Mouse (Mus musculus): ENCODE measurements around the gene Mapk14.

Gene Mapk14

DNA sequence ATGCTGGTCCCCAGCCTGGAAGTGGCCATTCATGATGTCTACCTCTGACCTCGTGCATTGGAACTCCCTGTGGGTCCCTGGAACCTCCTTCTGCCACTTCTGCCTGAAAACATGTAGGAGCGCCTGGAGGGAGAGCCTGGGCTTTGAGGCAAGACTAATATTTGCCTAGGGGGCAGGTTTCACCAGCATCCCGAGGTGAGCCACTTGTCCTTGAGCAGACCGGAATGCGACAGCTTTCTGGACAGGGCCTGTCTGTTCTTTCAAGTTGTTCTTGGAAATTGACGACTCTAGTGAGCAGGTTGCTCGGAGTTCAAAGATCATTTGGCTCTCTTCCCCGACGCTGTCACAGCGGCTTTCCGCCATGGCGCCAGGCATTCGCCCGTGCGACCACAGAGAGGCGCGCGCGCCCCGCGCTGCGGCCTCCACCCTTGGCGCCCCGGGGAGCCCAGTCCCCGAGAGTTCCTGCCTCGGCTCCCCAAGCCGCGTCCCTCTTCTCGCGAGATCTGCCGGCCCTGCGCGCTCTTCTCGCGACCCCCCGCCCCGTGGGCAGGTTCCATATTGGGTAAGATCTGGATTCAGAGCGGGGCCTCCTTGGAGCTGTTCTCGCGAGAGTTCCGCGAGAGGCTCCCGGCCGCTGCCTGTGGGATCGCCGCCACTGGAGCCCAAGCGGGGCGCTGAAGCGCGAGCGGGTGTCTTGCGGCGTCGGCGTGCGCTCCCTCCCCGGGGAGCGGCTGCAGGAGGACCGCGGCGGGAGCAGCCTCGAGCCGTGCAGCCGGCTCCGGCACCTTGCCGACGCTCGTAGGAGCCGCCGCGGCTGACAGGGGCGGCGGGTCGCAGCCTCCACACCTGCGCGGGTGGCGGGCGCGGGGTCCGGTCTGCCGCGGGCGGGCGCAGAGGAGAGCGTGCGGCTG, at the start of gene Mapk14:
Gene Mapk14 (plus strand): TSS at position 554 of the 911 bp plus-strand sequence.
- peak; percentile 100 for DNase-seq (ENCODE audit: low read depth)

DNA sequence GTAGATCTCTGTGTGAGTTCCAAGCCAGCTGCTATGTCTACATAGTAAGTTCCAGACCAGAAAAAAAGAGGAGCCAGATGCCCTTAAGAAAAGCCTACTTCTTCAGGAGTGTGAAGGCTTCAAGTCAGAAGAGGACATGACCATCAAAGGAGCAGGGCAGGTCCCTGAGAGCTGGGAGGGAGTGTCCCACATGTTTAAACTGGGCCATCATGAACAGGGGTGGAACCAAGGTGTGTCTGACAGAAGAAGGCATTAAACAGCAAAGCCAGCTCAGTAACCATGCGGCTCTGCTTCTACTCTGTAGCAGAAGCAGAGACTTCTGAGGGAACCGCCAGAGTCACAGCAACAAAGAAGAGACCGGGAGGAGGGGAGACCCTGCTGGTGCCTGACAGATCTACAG, 47.4 kb upstream of the Mapk14 start:
- DNase-seq (ENCODE audit: low read depth), result peak; percentile 63

DNA sequence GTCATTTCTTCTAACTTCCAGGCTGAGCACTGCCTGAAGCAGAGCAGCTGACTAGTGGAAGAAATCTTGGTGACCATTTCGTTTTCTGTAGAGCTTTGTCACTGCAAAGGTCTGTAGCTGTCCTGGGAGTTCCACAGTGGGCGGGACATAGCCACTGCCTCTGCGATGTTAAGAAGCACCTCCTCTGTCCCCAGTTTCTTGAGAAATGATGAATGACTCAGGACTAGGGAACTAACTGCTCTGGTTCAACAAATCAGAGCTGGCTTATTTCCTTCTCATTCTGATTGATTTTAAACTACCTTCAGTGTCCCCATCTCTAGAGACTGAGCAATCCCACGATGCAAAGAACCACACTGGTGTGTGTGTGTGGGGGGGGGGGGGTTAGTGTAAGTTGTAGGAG, 47.0 kb upstream of the Mapk14 start:
- no peak for DNase-seq (ENCODE audit: low read depth)

DNA sequence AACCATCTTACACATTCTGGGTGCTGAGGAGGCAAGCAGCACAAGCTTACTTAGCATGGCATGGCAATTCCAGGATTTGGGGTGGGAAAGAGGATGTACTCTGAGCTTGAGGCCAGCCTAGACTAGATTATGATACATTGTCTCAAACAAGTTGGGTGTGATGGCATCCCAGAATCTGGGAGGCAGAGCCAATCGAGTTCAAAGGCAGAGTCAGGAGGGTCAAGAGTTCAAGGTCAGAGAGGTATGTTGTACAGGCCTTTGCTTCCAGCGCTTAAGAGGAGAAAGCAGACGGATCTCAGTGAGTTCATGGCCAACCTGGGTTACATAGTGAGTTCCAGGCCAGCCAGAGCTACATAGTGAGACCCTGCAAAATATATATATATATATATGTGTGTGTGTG, 44.9 kb upstream of the Mapk14 start:
- no peak for DNase-seq (ENCODE audit: low read depth)

DNA sequence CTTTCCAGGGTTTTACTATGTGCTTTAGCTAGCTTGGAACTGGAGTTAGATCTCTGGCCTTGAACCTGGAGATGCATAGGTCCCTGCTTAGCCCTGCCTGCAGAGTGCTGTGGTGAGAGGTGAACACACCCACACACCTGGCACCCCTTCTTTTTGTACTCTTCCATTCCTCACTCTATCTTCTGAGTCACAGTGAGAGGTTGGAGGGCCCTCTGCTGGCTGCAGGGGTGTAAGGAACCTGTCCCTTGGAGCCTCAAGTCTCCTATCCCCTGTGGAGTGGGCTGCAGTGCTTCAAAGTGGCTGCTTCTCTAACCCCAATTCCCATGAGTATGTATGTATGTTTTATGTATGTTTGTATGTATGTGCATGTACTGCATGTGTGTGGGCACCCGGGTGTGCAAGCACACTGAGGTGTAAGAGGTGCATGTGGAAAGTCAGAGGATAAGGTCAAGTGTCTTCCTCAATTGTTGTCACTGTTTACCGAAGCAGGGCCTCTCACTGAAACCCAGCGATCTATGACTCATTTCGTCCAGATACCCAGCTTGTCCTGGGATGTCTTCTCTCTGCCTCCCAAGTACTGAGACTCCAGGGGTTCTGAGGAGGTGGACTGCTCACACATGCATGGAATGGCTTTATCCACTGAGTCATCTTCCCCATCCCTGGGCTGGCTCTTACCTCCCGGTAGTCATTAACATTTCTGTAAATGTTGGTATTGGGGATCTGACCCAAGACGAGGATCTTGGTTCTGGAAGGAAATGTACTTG, 42.3 kb upstream of the Mapk14 start:
- DNase-seq (ENCODE audit: low read depth), result peak; percentile 83

DNA sequence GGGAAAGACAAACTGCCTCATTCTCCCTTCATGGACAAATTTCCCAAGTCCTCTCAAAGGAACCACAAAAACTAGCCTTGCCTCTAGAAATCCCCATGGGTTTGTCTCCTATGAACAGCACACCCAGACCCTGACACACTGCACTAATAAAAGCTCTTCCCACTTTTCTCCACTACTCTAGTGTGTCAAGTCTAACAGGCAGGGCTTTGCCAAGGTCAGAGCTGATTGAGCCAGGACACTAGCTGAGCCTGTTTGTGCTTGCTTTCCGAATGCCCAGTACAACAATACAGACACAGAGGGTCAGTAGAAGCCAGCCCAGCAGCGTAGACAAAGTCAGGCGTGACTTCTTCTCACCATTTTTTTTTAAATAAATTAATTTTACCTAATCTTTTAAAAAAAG, 40.9 kb upstream of the Mapk14 start:
- no peak for DNase-seq (ENCODE audit: low read depth)

DNA sequence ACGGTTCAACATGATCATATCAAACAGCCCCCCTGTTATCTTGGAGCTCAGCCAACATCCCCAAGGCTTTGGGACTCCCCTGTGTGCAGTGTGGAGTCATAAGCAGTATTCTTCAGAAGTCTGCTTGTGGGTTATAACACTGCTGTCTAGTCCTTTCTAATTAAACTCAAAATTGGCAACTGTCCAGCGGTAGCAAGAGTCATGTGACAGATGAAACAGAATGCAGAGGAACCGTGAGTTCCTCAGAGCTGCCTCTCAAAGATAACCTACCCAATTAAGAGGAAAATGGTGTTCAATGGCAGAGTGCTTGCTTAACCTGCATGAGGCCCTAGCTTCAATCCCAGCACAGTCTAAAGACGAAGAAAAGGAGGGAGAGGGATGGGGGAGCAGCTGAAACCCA, 33.2 kb upstream of the Mapk14 start:
- peak; percentile 81 for DNase-seq (ENCODE audit: low read depth)

DNA sequence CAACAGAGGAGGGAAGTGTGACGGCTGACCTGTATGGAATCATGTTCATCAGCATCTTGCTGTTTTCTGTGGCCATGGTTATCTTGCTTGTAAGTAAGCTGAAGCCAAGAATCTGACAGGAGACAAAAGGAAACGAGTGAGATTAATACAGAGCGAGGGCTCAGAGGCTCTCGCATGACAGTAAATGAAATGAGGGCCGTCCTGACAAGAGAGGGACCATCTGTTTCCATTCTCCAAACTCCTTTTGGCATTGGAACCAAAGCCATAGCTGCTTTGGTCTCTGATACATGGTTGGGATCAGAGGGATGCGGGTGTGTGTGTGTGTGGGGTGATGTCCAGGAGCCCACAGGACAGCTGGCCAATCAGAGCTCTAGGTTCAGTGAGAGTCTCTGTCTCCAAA, 31.6 kb upstream of the Mapk14 start:
- no peak for DNase-seq (ENCODE audit: low read depth)

DNA sequence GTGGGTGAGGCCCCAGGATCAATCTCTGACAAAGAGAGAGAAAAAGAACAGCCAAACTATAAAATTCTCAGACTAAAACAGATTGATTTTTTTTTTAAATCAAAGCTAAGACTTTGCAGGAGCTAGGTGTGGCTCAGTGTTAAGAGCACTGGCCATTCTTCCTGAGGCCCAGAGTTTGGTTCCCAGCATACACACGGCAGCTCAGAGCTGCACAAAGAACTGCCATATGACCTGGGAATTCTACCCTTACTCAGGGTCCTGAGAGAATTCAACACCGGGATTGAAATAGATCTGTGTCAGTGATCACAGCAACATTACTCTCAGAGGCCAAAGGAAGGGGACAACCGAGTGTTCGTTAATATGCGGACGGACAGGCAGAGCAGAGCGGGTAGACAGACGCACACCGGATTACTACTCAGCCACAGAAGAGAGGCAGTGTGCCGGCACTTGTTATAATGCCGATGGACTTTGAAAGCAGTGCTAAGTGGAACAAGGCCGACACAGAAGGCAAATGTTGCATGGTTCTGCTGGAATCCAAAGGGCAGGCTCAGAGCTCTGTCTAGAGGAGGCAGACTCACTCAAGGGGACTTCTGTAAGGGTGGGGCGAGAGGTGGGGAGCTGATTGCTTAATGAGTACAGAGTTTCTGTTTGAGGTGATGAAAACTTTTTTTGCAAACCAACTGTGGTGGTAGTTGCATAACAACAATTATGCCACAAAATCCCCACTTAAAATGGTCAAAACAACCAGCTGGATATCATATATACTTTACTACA, 8.6 kb upstream of the Mapk14 start:
- DNase-seq (ENCODE audit: low read depth), result no peak

DNA sequence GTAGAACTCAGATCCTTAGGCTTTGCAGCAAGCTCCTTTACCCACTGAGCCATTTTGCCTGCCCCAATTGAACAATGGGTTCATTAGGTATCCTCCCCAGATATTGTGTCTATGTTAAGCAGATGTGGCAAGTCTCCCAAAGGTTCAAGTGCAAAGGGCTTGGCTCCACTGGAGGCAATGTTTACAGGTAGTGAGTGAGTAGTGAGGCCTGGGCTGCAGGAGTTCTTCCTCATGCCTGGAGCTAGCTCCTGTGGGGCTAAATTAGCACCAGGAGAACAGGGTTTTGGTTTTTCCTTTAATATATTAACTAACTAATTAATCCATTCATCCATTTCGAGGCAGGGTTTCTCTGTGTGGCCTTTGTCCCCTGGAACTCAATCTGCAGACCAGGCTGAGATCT, 7.5 kb upstream of the Mapk14 start:
- no peak for DNase-seq (ENCODE audit: low read depth)

DNA sequence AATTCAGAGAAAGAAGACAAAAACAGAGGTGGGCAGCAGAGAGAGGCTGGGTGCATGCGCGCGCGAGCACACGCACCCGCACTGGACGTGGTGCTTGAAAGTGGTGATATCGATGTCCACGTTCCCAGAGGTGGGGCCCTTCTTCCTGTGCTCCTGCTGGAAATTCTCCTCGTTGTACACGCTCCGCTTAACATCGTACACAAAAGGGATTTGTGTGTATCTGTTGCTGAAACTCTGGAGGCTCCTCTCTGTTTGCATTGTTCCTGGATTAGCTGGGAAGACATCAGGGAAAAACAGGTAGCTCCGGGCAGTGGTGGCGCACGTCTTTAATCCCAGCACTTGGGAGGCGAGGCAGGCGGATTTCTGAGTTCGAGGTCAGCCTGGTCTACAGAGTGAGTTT, 6.5 kb upstream of the Mapk14 start:
- DNase-seq (ENCODE audit: low read depth), result no peak

DNA sequence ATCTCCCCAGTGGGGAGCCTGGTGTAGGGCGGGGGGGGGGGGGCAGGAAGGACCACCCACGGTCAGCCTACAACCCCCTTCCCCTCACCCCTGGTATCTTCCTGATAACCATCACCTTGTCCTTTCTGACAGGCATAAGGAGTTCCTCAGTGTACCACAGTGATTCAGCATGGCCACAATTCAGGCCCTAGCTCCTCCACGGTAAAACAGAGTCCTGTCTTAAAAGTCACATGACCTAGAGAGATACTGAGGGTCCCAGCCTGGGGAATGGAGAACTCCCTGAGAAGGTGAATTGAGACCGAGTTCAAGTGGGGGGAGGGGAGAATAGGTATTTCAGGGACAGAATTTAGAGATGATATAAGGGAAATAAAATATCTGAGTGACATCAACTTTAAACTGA, 3.8 kb upstream of the Mapk14 start:
- DNase-seq (ENCODE audit: low read depth), result no peak

DNA sequence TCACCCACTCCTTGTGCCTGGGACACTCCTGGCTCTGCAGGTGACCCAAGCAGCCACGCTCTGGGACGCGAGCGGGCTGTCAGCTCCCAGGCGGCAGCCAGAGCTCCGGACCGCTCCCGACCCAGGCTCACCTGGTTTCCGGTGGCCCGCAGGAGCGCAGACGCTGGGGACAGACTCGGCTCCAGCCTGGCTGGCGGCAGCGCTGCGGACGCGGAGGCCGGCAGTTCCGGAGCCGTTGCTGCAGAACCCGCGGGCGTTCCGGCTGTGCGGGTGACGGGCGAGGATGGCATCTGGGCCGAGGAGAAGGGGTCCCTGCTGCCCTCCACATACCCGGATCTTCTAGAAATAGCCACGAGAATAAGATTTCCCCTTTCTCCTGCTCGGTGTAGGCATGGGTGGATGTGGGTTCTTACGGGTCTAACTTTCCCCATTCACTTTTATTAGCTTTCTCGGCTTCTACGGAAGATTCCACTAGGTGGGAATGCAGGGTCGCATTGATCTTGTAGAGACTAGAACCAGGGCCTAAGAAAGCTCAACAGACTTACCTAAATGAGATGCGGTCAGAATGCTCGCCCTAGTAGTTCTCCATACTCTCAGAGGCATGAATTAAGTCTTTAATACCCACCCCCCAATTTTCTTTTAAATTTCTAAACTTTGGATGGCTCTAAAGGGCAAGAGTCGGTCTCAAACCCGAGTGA, 1.4 kb upstream of the Mapk14 start, which contains the start of gene Slc26a8:
Gene Slc26a8 (minus strand): TSS at position 648 of the 698 bp plus-strand sequence.
- peak; percentile 40 for DNase-seq (ENCODE audit: low read depth)

DNA sequence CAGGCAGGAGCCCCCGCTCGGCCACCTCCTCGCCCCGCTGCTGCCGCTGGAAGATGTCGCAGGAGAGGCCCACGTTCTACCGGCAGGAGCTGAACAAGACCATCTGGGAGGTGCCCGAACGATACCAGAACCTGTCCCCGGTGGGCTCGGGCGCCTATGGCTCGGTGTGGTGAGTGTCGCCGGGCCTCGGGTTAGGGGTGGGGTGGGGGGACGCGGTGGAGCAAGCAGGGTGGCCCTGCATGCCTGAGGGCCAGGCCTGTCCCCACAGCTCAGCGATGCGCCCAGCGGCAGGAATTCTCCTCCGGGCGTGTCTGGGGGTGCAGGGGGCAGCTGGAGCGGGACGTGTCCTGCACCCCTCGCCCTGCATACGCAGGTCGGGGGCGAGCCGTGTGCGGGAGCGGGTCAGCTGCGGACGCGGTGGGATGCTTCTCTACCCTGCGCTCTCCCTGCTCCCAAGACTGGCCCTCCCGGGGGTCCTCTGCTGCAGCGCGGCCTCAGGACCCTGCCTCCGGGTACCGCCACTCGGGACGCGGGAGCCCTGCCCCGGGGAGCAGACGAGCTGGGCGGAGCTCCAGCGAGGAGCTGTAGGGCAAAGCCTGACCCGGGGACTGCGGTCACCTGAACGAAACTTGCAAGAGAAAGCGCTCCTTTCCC, 685 bp downstream of the Mapk14 start:
- no peak for DNase-seq (ENCODE audit: low read depth)

DNA sequence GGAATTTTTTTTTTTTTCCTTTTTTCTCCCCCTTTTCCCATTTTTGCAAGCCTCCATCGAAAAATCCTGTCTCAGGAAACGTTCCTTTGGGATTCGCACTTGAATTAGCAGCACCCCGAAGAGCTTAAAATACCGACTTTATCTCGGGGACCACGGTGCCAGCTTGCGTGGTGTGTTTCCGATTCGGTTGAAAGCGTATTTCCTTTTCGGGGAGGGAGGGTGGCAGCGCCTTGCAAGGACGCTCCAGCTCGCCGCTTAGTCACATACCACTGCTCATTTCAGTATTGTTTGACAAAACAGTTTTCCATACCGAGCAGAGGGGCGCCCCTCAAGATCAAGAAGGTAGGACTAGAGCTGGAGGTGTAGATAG, 1.2 kb downstream of the Mapk14 start:
- peak; percentile 82 for DNase-seq (ENCODE audit: low read depth)

DNA sequence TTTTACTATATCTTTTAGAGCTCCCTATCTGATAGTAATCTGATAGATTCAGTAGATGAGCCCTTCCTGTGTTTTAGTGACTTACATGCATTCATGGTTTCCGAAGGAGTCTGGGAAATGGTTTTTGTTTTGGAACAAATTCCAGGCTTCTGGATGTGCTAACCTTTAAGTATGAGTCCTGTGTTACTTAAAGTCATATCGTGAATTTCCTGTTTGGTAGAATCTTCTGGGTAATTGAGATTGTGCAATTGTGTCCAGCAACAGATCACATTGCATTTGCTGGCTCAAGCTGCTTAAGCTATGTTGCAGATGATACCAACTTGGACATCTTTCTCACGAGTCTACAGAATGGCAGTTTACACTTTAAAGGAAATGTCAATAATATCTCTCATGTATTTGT, 2.0 kb downstream of the Mapk14 start:
- no peak for DNase-seq (ENCODE audit: low read depth)

DNA sequence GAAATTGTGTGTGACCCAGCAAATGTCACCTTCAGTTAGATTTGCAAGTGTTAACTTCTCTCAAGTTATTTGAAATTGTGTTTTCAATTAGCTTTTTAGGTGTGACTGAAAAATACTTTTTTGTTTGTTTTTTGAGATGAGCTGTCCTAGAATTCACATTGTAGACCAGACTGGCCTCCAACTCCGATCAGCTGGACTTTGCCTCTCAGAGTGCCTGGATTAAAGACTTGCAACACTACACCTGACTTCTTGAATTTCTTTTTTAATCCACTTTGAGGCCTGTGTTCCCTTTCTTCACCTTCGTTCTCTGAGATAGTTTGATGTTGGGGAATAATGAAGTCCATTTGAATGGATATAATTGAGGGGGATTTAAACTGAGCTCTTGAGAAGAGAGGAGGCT, 2.9 kb downstream of the Mapk14 start:
- DNase-seq (ENCODE audit: low read depth), result no peak

DNA sequence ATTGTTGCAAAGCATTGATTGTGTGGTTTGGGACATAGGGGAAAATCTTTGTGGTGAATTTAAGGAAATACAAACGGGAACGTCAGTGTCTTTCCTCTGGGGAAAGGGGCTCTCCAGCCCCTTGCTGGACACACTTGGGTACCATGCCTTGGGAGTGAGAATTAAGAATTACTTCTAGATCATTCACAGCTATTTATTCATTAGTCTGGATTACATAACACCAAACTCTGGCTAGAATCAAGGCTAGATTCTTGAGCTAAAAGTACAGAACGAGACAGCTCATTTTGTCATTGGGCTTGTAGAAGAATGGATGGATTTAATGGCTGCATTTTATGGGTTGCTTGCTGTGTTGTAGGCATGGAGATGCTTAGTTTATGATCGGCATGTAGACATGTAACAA, 3.7 kb downstream of the Mapk14 start:
- no peak for DNase-seq (ENCODE audit: low read depth)

DNA sequence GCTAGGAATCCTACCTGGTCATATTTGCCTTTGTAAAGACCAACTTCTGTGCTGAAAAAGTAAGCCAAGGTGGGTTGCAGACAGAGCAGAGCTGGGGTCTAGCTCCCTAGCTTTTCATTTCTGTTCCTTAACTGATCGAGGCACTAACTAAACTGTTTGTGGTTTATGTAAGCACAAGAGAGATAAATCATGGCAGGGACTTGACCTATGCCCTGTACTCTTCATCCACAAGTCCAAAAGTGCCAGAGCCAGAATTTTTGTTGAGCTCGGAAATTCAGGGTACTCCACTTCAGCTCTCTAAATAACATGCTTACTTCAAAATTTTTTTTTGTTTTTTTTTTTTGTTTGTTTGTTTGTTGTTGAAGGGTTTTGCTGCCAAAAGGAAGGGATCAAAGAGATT, 5.5 kb downstream of the Mapk14 start:
- no peak for DNase-seq (ENCODE audit: low read depth)

DNA sequence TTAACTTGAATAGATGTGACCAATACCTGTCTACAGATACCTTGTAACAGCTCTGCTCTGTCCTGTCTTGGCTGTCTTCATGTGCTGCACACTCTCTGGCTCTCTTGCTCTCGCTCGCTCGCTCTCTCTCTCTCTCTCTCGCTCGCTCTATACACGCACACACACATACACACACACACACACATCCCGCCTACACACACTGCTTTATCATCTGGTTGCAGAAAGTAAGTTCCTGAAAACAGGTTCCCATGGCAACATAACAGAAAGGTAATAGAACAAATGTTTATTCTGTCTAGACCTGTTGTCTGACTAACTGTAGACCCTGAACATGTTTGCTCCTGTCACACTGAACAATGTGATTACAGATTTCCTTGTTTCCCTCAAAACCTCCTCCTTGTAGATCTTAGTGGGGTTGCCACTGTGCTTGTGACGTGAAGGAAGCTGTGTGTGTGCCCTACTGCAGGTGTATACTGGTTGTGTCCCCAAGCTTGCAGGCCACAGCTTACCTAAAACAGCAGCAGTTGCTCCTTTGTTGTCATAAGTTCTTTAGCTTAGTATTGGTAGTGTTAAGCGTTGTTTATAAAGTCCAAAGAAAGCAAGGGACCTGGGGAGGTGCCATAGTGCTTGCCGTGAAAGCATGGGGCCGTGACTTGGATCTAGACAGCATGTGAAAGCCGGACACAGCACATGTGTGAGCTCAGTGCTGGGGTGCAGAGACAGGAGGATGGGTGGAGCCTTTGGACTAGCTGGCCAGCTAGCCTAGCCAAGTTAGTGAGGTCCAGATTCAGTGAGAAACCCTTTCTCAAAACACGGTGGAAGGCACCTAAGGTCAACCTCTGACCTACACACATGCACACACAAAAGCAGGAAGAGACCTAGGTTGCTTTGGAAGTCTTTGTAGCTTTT, 6.4 kb downstream of the Mapk14 start:
- peak; percentile 86 for DNase-seq (ENCODE audit: low read depth)
